Mouse (Mus musculus) limb, embryonic 10.5 days (tissue): ENCODE results near the gene Trim66. TPM values are rescaled to one million over a fixed set of nuclear protein-coding genes. Genes with fewer than 3 reads are reported as not detected.

Experiments
- DNase-seq: peaks from one replicate; pipeline ENCODE4 v3.0.0-alpha.2; 2017; ENCODE audit warnings: low spot score
- H3K27ac ChIP-seq: fragments of 300-500 bp; sonication (generic); 2 replicates; pipeline ENCODE4 v1.5.1; 2016; ENCODE audit warnings: mild to moderate bottlenecking
- H3K27me3 ChIP-seq: fragments of 300-500 bp; sonication (generic); 2 replicates; pipeline ENCODE4 v1.6.1; 2016; ENCODE audit warnings: low read depth, mild to moderate bottlenecking; ENCODE audit not compliant: poor library complexity, severe bottlenecking
- H3K36me3 ChIP-seq: fragments of 300-500 bp; sonication (generic); 2 replicates; pipeline ENCODE4 v1.6.1; 2016; ENCODE audit warnings: mild to moderate bottlenecking, moderate library complexity
- H3K4me1 ChIP-seq: fragments of 300-500 bp; sonication (generic); 2 replicates; pipeline ENCODE4 v1.6.1; 2016
- H3K4me3 ChIP-seq: fragments of 300-500 bp; sonication (generic); 2 replicates; pipeline ENCODE4 v1.5.1; 2016; ENCODE audit warnings: mild to moderate bottlenecking, moderate library complexity
- H3K9me3 ChIP-seq: fragments of 300-500 bp; sonication (generic); replicated peaks from 2 replicates; pipeline ENCODE4 v1.6.1; 2016; ENCODE audit warnings: mild to moderate bottlenecking
- WGBS: fragments of 180-500 bp; shearing (Covaris S2); methylation state at CpG from one replicate; pipeline ENCODE4 v1.1.7; 2016; 5-methylcytosine and 5-hydroxymethylcytosine counted together
- polyA plus RNA-seq: library from polyadenylated mRNA; unstranded; fragments of >200 nt; fragmentation: Nextera tagmentation; extraction: Ambion mirVana; gene quantifications from 2 replicates; pipeline ENCODE4 v1.2.1, GENCODE M21; 2016

The Trim66 gene
- polyA plus RNA-seq, 1 experiment from 2014 or later, result 0.05 TPM

DNA sequence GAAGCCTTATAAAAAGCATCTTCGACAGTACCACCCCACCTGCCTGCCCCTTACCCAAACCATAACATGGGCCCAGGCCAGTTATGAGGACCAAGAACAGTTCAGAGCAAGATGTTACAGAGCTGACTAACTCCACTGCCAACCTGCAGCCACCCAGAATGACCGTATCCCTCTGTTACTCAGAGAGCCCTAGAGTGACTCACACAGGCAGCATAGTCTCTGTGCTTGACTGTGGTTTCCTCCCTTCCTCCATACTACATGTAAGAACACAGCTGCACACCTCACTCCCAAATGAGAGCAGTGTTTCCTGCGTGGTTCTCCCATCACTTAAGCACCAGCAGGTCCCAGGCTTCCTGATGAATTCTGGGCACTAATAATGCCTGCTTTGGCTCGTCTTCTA lies 37.2 kb downstream of the Trim66 start:
- Histone ChIP-seq H3K4me1 (peaks cover 6% of the 10 kb centered on the region), H3K27me3 (peaks cover 5% of the 10 kb centered on the region; the same call in 1 of the 2 replicates), H3K4me3 (no peak overlapping the region), H3K36me3 (no peaks in the 10 kb centered on the region), H3K27ac (no peak overlapping the region), H3K9me3 (no peaks in the 10 kb centered on the region)
- 75% methylated on average over 4 of the region's 4 CpGs for WGBS
- no peak for DNase-seq

DNA sequence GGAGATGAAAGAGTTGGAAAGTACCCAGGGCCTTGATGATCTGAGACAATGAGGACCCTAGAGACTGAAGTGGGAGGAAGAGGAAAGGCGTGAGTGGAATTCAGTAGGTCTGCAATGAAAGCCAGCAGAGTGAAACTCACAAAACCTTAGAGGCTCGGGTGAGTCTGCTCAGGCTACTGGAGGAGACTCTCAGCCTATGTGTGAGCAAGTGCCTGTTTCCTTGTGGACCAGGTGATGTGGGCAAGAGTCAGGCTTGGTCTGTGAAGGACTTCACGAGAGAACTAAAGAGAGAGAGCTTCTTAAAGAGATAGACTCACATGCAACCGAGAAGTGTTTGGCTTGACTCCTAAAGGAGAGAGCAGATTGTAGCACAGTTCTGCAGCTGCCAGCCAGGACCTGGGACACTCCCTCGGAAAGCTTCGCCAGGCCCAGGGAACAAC lies 39.7 kb downstream of the Trim66 start:
- H3K4me1 ChIP-seq, result peaks cover 6% of the 10 kb centered on the region
- no peaks in the 10 kb centered on the region for H3K36me3 ChIP-seq
- no peak overlapping the region for H3K27ac ChIP-seq
- no peak for DNase-seq
- WGBS, result 42% methylated on average over 6 of the region's 6 CpGs
- H3K27me3 ChIP-seq, result no peaks in the 10 kb centered on the region
- H3K9me3 ChIP-seq, result no peaks in the 10 kb centered on the region
- H3K4me3 ChIP-seq, result no peak overlapping the region

DNA sequence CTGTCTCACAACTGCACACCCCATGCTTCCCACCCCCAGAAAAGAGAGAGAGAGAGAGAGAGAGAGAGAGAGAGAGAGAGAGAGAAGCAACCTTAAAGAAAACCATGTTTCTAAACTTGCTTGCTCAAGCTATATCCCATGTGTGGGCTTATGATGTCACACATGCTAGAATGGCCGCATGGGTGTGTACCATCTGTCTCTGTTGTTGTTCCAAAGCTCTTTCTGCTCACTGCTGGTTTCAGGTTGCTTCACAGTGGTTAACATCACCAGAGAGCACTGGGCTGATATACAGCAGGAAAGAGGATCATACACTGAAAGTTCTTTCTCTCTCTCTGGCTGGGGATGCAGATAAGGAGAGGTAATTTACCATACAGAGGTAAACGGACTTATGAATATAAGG lies 40.3 kb downstream of the Trim66 start:
- Histone ChIP-seq H3K27me3 (no peaks in the 10 kb centered on the region), H3K9me3 (no peaks in the 10 kb centered on the region), H3K27ac (no peak overlapping the region), H3K4me3 (no peak overlapping the region), H3K36me3 (no peaks in the 10 kb centered on the region), H3K4me1 (peaks cover 6% of the 10 kb centered on the region)
- WGBS, result 54% methylated on average over 2 of the region's 2 CpGs
- no peak for DNase-seq

DNA sequence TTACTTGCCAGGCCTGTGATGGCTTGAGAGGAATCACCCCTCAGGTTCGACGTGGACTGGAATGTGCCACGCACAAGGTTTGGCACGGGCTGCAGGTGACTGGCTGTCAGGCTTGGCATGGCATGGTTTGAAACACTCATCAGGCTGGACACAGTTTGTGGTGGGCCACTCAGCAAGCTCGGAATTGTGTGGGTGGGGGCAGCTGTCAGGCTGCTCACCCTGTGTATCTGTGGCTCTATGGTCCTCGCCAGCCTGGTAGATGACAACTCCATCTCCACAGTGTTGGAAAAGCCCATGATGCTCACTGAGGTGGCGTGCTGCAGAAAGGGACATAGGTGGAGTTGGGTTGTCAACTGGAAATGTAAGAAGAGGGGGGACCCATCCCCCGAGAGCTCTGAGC lies 47.2 kb downstream of the Trim66 start:
- Histone ChIP-seq H3K27ac (no peak overlapping the region), H3K9me3 (no peaks in the 10 kb centered on the region), H3K27me3 (no peaks in the 10 kb centered on the region), H3K4me1 (peaks cover 14% of the 10 kb centered on the region), H3K4me3 (no peak overlapping the region), H3K36me3 (no peaks in the 10 kb centered on the region)
- 89% methylated on average over 8 of the region's 8 CpGs for WGBS
- DNase-seq, result no peak

DNA sequence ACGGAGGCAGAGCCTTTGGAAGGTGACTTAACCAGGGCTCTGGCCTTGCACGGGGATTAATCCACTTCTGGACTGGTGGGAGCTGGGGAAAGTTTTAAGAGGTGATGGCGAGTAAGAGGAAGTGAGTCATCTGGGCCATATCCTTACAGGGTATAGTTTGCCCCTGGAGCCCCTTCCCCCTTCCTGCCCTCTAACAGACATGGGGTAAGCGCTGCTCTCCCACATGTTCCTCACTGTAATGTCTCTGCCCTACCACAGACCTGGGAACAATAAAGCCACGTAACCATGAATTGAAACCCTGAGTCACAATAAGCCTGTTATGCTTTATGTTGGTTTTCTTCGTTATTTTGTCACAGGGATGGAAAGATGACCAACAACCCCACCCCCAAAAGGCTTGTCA lies 51.4 kb downstream of the Trim66 start:
- H3K27me3 ChIP-seq, result no peaks in the 10 kb centered on the region
- H3K36me3 ChIP-seq, result no peaks in the 10 kb centered on the region
- H3K4me3 ChIP-seq, result no peak overlapping the region
- no peaks in the 10 kb centered on the region for H3K9me3 ChIP-seq
- 69% methylated on average over 6 of the region's 6 CpGs for WGBS
- peak overlapping the region; percentile 33; the same call in 1 of the 2 replicates for H3K27ac ChIP-seq
- no peak for DNase-seq
- H3K4me1 ChIP-seq, result peaks cover 16% of the 10 kb centered on the region

DNA sequence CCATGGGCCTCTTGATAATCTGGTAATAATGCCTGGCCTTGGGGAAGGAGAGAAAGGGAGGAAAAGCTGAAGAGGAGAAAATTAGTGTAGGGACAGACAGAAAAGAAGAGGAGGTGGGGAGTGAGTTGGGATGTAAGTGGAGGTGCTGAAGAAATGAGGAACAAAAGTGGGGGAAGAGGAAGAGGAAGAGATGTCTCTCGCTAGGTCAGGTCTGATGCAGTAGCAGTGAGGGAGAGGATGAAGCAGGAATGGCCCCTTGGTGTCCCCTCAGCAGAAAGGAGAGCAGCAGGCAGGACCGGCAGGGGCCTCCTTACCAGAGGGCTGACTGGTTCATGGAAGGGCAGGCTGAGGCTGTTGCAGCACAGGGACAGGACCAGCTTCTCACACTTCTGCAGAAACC lies 52.2 kb downstream of the Trim66 start:
- Histone ChIP-seq H3K27ac (no peak overlapping the region), H3K4me1 (peaks cover 16% of the 10 kb centered on the region), H3K36me3 (no peaks in the 10 kb centered on the region), H3K9me3 (no peaks in the 10 kb centered on the region), H3K27me3 (no peaks in the 10 kb centered on the region), H3K4me3 (no peak overlapping the region)
- 82% methylated on average over 2 of the region's 2 CpGs for WGBS
- DNase-seq, result no peak

DNA sequence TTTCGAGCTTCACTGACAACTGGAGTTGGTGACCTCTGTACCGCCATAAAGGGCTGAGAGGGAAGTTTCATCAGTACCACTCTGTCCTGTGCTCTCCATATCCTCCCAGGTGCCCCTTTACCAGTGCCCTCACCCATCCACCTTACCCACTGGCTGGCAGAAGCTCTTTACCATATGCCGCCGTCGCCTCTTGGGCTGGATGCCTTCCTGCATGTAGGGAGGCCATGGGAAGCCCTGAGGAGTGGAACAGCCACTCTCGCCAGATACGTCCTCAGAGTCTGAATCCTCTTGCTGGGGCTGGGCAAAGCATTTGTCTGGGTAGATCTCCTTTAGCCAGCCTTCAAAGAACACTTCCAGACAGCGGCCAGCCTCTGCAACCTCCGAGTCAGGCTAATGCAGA lies 53.1 kb downstream of the Trim66 start:
- Histone ChIP-seq H3K27ac (no peak overlapping the region), H3K27me3 (no peaks in the 10 kb centered on the region), H3K36me3 (no peaks in the 10 kb centered on the region), H3K9me3 (no peaks in the 10 kb centered on the region), H3K4me3 (no peak overlapping the region), H3K4me1 (peaks cover 16% of the 10 kb centered on the region)
- WGBS, result 91% methylated on average over 9 of the region's 9 CpGs
- no peak for DNase-seq

DNA sequence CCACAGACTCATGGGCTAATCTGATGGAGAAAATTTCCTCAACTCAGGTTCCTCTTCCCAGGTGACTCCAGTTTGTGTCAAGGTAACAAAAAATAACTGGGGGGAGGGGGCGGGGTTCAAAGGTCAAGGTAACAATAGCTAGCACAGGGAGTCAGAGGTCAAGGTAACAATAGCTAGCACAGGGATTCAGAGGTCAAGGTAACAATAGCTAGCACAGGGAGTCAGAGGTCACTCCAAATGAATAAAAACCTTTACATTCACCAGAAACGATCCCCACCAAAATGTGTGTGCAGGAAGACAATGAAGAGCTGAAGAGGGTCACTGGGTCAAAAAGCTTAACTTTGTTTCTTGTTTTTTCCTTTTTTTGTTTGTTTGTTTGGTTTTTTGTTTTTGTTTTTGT lies 59.9 kb downstream of the Trim66 start:
- Histone ChIP-seq H3K27me3 (no peaks in the 10 kb centered on the region), H3K4me1 (no peaks in the 10 kb centered on the region), H3K4me3 (no peak overlapping the region), H3K36me3 (no peaks in the 10 kb centered on the region), H3K9me3 (no peaks in the 10 kb centered on the region), H3K27ac (no peak overlapping the region)
- WGBS, result 89% methylated on average over 2 of the region's 2 CpGs
- no peak for DNase-seq

DNA sequence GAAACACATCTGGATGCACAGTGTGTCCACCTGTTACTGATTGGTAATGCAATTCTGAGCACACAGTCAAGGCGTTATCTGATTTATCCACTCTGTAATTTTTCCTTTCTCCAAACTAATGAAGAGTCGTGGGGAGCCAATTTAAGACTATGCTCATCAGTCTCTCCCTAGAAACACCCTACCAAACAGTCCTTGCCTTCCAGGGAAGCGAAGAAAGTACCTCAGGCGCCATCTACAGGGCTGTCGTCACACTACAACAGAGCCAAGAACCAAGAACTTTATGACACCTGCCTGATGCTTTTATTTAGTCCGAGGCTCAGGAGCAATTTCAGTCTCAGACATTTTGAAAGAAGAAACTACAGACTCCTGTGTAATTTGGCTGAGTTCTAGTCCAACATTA lies 62.9 kb downstream of the Trim66 start:
- H3K36me3 ChIP-seq, result no peaks in the 10 kb centered on the region
- peaks cover 8% of the 10 kb centered on the region for H3K27me3 ChIP-seq
- H3K9me3 ChIP-seq, result no peaks in the 10 kb centered on the region
- peak; percentile 61 for DNase-seq
- no peaks in the 10 kb centered on the region for H3K4me1 ChIP-seq
- no peak overlapping the region for H3K27ac ChIP-seq
- 10% methylated on average over 6 of the region's 6 CpGs for WGBS
- no peak overlapping the region for H3K4me3 ChIP-seq

DNA sequence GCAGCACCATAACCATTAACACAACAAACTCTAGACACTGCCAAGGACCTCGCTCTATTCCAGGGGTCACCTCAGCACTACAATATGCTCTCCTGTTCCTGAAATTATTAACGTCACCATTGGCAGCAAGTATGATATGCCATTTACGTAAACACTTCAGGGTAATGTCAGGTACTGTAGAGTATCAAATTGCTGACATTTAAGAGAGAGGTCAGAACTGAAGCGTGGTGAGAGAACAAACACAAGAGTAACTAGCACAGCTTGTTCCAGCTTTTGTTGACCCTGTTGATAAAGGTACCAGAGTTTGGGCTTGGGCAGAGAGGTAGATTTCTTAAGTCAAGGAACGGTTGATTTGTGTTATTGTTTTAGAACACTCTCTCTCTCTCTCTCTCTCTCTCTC lies 65.2 kb downstream of the Trim66 start:
- peaks cover 29% of the 10 kb centered on the region for H3K27me3 ChIP-seq
- H3K27ac ChIP-seq, result no peak overlapping the region
- no peak overlapping the region for H3K4me3 ChIP-seq
- DNase-seq, result peak; percentile 12
- H3K9me3 ChIP-seq, result no peaks in the 10 kb centered on the region
- H3K36me3 ChIP-seq, result no peaks in the 10 kb centered on the region
- H3K4me1 ChIP-seq, result peaks cover 20% of the 10 kb centered on the region
- WGBS, result 87% methylated on average over 5 of the region's 5 CpGs

DNA sequence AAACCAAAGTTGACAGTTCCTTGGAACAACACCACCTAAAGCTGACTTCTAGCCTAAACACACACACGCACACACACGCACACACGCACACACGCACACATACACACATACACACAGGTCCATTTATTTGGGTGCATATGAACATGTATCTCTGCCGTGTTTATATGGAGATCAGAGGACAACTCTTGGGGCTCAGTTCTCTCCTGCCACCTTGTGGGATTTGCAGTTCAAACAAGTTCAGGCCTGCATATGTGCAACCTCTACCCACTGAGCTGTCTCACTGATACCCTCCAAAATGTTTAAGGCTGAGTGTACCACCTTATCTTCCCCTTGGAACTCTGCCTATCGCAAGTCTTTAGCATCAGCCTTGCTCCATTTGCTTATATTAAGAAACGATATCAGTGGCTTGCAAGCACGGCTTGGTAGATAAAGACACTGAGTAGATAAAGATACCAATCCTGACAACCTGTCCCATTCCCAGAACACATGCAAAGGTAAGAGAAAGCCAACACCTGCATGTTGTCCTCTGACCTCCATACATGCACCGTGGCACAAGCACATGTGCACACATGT lies 67.2 kb downstream of the Trim66 start:
- WGBS, result 89% methylated on average over 9 of the region's 9 CpGs
- H3K36me3 ChIP-seq, result no peaks in the 10 kb centered on the region
- no peak for DNase-seq
- H3K27ac ChIP-seq, result no peak overlapping the region
- no peaks in the 10 kb centered on the region for H3K9me3 ChIP-seq
- H3K4me3 ChIP-seq, result no peak overlapping the region
- H3K4me1 ChIP-seq, result peaks cover 20% of the 10 kb centered on the region
- peaks cover 37% of the 10 kb centered on the region for H3K27me3 ChIP-seq

DNA sequence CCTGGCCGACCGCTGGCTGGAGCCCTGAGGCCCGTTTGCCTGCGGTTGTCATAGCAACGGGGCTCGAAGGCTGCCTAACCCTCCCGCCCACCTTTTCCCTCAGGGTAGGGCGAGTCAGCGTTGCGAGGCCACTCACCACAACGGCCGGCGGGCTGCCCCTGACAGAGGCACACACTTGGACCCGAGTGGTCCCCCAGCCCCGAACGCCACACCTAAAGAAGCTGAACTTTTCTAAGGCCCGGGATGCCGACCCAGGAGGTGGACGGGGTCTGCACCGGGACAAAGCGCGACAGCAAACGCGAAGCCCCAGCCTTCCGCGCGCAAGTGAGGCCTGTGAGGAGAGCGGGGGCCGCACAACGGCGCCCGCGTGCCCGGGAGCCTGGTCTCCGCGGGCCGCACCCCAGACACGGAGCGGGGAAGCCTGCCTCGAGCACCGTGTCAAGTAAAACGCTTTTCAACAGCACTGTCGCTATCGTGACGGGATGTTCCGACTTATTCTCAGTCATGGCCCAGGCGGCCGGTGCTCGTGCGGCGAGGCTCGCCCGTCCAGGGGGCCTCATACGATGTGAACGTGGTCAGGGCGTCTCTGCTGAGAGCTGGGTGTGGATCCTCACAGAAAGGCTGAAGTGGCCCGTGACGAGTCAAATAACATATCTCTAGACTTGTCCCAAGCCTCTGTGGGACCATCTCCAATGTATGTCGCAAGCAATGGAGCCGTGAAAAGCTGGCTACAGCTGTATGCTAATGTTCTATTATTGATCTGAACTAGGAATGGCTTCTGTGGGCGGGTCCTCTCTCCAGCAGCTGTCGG lies 68.9 kb downstream of the Trim66 start, which contains the start of gene Stk33:
TSS of gene Stk33 (minus strand) at position 301 of the 811 bp plus-strand sequence.
- peaks cover 37% of the 10 kb centered on the region for H3K27me3 ChIP-seq
- DNase-seq, result peak; percentile 80
- H3K36me3 ChIP-seq, result no peaks in the 10 kb centered on the region
- WGBS, result 1% methylated on average over 62 of the region's 62 CpGs
- peak within 1 kb of the TSS; percentile 64 for H3K4me3 ChIP-seq
- H3K9me3 ChIP-seq, result no peaks in the 10 kb centered on the region
- peak within 1 kb of the TSS; percentile 84 for H3K27ac ChIP-seq
- H3K4me1 ChIP-seq, result peaks cover 20% of the 10 kb centered on the region

DNA sequence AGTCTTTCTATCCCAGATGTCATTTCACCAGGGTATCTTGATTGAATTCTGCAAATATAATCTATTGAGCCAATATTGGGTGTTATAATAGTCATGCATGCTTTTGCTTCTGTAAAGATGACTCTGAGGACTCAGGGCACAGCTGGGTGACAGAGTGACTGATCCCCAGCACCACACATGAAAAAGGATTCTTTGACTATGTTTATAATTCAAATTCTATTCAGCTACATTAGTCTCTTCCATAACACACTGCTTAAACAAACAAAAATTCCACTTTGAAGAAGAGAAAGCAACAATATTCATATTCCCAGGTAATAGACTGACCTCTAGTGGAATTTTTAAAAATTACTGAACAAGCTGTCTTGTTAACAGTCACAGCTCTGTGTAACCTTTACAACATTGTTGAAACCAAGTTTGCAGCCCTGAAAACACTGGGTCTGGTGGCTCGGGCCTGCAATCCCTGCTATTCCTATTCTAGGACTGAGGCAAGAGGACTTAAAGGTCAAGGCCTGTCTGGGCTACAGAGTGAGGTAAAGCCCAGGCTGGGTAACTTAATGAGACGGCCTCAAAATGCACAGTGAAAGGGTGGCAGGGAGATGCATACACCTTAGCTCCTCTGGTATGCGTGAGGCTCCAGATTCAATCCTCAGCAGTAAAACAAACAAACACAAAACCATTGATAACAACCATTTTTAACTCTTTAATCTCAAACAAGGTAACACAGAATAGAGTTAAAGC lies 83.3 kb downstream of the Trim66 start:
- Histone ChIP-seq H3K36me3 (no peaks in the 10 kb centered on the region), H3K4me1 (no peaks in the 10 kb centered on the region), H3K27ac (no peak overlapping the region), H3K9me3 (no peaks in the 10 kb centered on the region), H3K4me3 (no peak overlapping the region), H3K27me3 (no peaks in the 10 kb centered on the region)
- DNase-seq, result no peak
- 75% methylated on average over 3 of the region's 3 CpGs for WGBS
